Mouse (Mus musculus) naive thymus-derived CD4-positive, alpha-beta T cell, adult 5 months (primary cell): ENCODE results near the gene Evl. TPM values are rescaled to one million over a fixed set of nuclear protein-coding genes. Genes with fewer than 3 reads are reported as not detected.

Experiments
- polyA plus RNA-seq: library from polyadenylated mRNA; unstranded; fragments of 100-300 nt; shearing (Covaris generic); gene quantifications from one replicate; pipeline ENCODE4 v1.2.1, GENCODE M21; 2017

The Evl gene
- polyA plus RNA-seq = 562 TPM

GRCm38 (mm10) chr12:108554120-108554841 lies at the start of gene Evl:
Gene Evl, plus strand, starts transcription at chr12:108554720.

DNA sequence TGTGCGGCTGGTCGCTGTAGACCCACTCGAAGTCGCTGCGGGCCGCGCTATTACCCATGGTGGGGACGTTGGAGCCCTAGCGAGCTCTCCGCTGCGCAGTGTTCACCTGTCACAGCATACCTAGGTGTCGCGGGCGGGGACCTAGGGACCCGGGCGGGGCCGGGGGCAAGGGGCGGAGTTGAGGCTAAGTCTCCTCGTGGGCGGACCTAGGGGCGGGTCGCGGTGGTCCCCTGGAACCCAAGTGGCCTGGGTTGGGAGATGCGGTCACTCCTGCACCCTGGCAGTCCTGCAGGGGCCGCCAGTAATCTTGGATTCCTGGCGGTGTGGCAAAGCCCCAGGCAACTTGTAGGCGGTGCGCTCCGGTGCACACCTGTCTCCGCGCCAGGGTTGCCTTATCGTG lies 147.7 kb downstream of the Evl start, which contains the start of gene Degs2:
TSS of gene Degs2 (minus strand) at position 131 of the 400 bp plus-strand sequence.

Other genes with a start within 250 kb of the Evl start
- not detected for gene Hhipl1, start 248.4 kb upstream of the Evl start, polyA plus RNA-seq
- gene Cyp46a1, start 220.3 kb upstream of the Evl start, polyA plus RNA-seq = not detected
- not detected for gene Eml1, start 183.8 kb upstream of the Evl start, polyA plus RNA-seq
- 1.8 TPM for gene Degs2, start 147.6 kb downstream of the Evl start, polyA plus RNA-seq
- 14.9 TPM for gene Yy1, start 238.3 kb downstream of the Evl start, polyA plus RNA-seq